Mouse (Mus musculus) retina, postnatal 7 days (tissue): ENCODE measurements at regions not wholly inside any gene's neighbourhood (a gene's known extent, or its start where the extent isn't known, plus 50 kb on each side); places are given as distances from the start of the nearest gene placed in this dataset.

Experiments used
- DNase-seq: peaks from one replicate; pipeline ENCODE4 v3.0.0-alpha.2; 2012; ENCODE audit warnings: low read depth, low spot score

- DNase-seq = no peak
Measured at GRCm38 (mm10) chrX:12466312-12466711, 121.3 kb upstream of the Atp6ap2 start.

GRCm38 (mm10) chrX:12466897-12467296 lies 120.7 kb upstream of the Atp6ap2 start:
- DNase-seq = no peak

GRCm38 (mm10) chrX:12467528-12468179 lies 119.9 kb upstream of the Atp6ap2 start:
- no peak for DNase-seq

GRCm38 (mm10) chrX:12472296-12472695 lies 115.3 kb upstream of the Atp6ap2 start:
- DNase-seq = no peak

GRCm38 (mm10) chrX:12479207-12479606 lies 108.4 kb upstream of the Atp6ap2 start:
- DNase-seq = no peak

- DNase-seq = no peak
Measured at GRCm38 (mm10) chrX:12490957-12491356, 96.6 kb upstream of the Atp6ap2 start.

- no peak for DNase-seq
Measured at GRCm38 (mm10) chrX:12493216-12493615, 94.4 kb upstream of the Atp6ap2 start.

- DNase-seq = no peak
Measured at GRCm38 (mm10) chrX:12493916-12494315, 93.7 kb upstream of the Atp6ap2 start.

GRCm38 (mm10) chrX:12494535-12494934 lies 93.1 kb upstream of the Atp6ap2 start:
- no peak for DNase-seq

GRCm38 (mm10) chrX:12500601-12501000 lies 87.0 kb upstream of the Atp6ap2 start:
- no peak for DNase-seq

- no peak for DNase-seq
Measured at GRCm38 (mm10) chrX:12502364-12502763, 85.2 kb upstream of the Atp6ap2 start.

GRCm38 (mm10) chrX:12503581-12503980 lies 84.0 kb upstream of the Atp6ap2 start:
- DNase-seq = no peak

GRCm38 (mm10) chrX:12511119-12511518 lies 76.5 kb upstream of the Atp6ap2 start:
- DNase-seq = no peak

GRCm38 (mm10) chrX:12525044-12525443 lies 62.6 kb upstream of the Atp6ap2 start:
- no peak for DNase-seq

- no peak for DNase-seq
Measured at GRCm38 (mm10) chrX:12530406-12531311, 56.9 kb upstream of the Atp6ap2 start.
